ENCODE assay signal across 8 mouse cellular contexts in genomic region chr2:31150762-31151161, GRCm38 (mm10). TPM values are rescaled to one million over a fixed set of nuclear protein-coding genes. Genes with fewer than 3 reads are reported as not detected.
DNase-seq lines count a peak whose midpoint lies in the region; ATAC-seq and TF ChIP-seq lines count a peak whose summit lies in the region.
"Had no signal": no experiment of that assay in that cellular context is flagged by ENCODE, and none has a peak within 500 bp of the region (broad histone marks: within the 10 kb centered on the region; RNA-seq: fewer than 3 reads in every experiment).

No protein-coding gene starts in this region.

- no peaks in the 10 kb centered on the region for H3K9me3 ChIP-seq in kidney, postnatal 0 days (replicated peaks; ENCODE audit: low read length)
- no peaks in the 10 kb centered on the region for H3K9me3 ChIP-seq in kidney, embryonic 15.5 days (replicated peaks)
- H3K9me3 ChIP-seq in E14TG2a.4 (ENCODE audit: low read length) = no peaks in the 10 kb centered on the region
- no peaks in the 10 kb centered on the region for H3K9me3 ChIP-seq in embryonic facial prominence, embryonic 14.5 days (ENCODE audit: control insufficient read depth, low read length)
- no peaks in the 10 kb centered on the region for H3K9me3 ChIP-seq in kidney, embryonic 16.5 days (ENCODE audit: low read length)

- H3K9ac ChIP-seq in kidney, postnatal 0 days (ENCODE audit: low read depth, low read length) = no peak overlapping the region
- no peak overlapping the region for H3K9ac ChIP-seq in kidney, embryonic 15.5 days
- H3K9ac ChIP-seq in embryonic facial prominence, embryonic 14.5 days (ENCODE audit: low read depth, low read length) = no peak overlapping the region
- H3K9ac ChIP-seq in kidney, embryonic 16.5 days (replicated peaks; ENCODE audit: low read length) = no peak overlapping the region

- no peak overlapping the region for H3K4me3 ChIP-seq in kidney, postnatal 0 days (replicated peaks; ENCODE audit: low read depth, low read length)
- no peak overlapping the region; the same call in 1 of the 2 replicates for H3K4me3 ChIP-seq in kidney, embryonic 15.5 days (replicated peaks)
- no peak overlapping the region for H3K4me3 ChIP-seq in E14TG2a.4 (replicated peaks; ENCODE audit: low read length)
- H3K4me3 ChIP-seq in embryonic facial prominence, embryonic 14.5 days (ENCODE audit: low read depth, low read length) = 0 out of 2 replicates have a peak overlapping the region, but pooled peaks have one; percentile 98
- H3K4me3 ChIP-seq in kidney, embryonic 16.5 days (ENCODE audit: low read length) = no peak overlapping the region

- H3K36me3 ChIP-seq in kidney, postnatal 0 days (ENCODE audit: insufficient read depth, low read length) = 0 out of 2 replicates have a peak, but pooled peaks cover 3% of the 10 kb centered on the region
- peaks cover 43% of the 10 kb centered on the region for H3K36me3 ChIP-seq in kidney, embryonic 15.5 days
- peaks cover 48% of the 10 kb centered on the region for H3K36me3 ChIP-seq in E14TG2a.4 (ENCODE audit: insufficient read depth, low read length)
- peaks cover 43% of the 10 kb centered on the region for H3K36me3 ChIP-seq in embryonic facial prominence, embryonic 14.5 days (ENCODE audit: control insufficient read depth, insufficient read depth, low read length)
- H3K36me3 ChIP-seq in kidney, embryonic 16.5 days (ENCODE audit: insufficient read depth, low read length) = peaks cover 14% of the 10 kb centered on the region

- no peak overlapping the region for H3K4me2 ChIP-seq in kidney, postnatal 0 days (ENCODE audit: low read length)
- H3K4me2 ChIP-seq in kidney, embryonic 15.5 days = no peak overlapping the region
- no peak overlapping the region for H3K4me2 ChIP-seq in embryonic facial prominence, embryonic 14.5 days (ENCODE audit: low read depth, low read length)
- no peak overlapping the region for H3K4me2 ChIP-seq in kidney, embryonic 16.5 days (replicated peaks; ENCODE audit: low read depth, low read length)

- H3K27me3 ChIP-seq in kidney, postnatal 0 days (ENCODE audit: insufficient read depth, low read length) = no peaks in the 10 kb centered on the region
- no peaks in the 10 kb centered on the region for H3K27me3 ChIP-seq in kidney, embryonic 15.5 days
- H3K27me3 ChIP-seq in E14TG2a.4 (ENCODE audit: insufficient read depth, low read length) = no peaks in the 10 kb centered on the region
- no peaks in the 10 kb centered on the region for H3K27me3 ChIP-seq in embryonic facial prominence, embryonic 14.5 days (replicated peaks; ENCODE audit: control insufficient read depth, insufficient read depth, low read length)
- no peaks in the 10 kb centered on the region for H3K27me3 ChIP-seq in kidney, embryonic 16.5 days (ENCODE audit: insufficient read depth, low read length)

- DNase-seq in kidney, postnatal 0 days (ENCODE audit: low spot score) = no peak
- peak; percentile 72 for DNase-seq in 416B (ENCODE audit: low read depth)
- DNase-seq in embryonic facial prominence, embryonic 14.5 days (ENCODE audit: low spot score) = no peak
- no peak for DNase-seq in urinary bladder, postnatal 14 days (ENCODE audit: low spot score)
- DNase-seq: adrenal gland, postnatal 36 days had no signal

- H3K4me1 ChIP-seq in kidney, postnatal 0 days (replicated peaks; ENCODE audit: insufficient read depth, low read length) = peaks cover 14% of the 10 kb centered on the region
- H3K4me1 ChIP-seq in kidney, embryonic 15.5 days = peaks cover 27% of the 10 kb centered on the region
- H3K4me1 ChIP-seq in E14TG2a.4 (replicated peaks; ENCODE audit: low read depth, low read length) = peaks cover 52% of the 10 kb centered on the region
- peaks cover 11% of the 10 kb centered on the region; the same call in 1 of the 2 replicates for H3K4me1 ChIP-seq in embryonic facial prominence, embryonic 14.5 days (ENCODE audit: control insufficient read depth, insufficient read depth, low read length)
- H3K4me1 ChIP-seq in kidney, embryonic 16.5 days (ENCODE audit: insufficient read depth, low read length) = peaks cover 20% of the 10 kb centered on the region

- no peak overlapping the region for H3K27ac ChIP-seq in kidney, postnatal 0 days
- no peak overlapping the region for H3K27ac ChIP-seq in kidney, embryonic 15.5 days
- no peak overlapping the region for H3K27ac ChIP-seq in embryonic facial prominence, embryonic 14.5 days (replicated peaks; ENCODE audit: low read depth, low read length)
- H3K27ac ChIP-seq in kidney, embryonic 16.5 days (ENCODE audit: low read length) = no peak overlapping the region

- no peak for ATAC-seq in kidney, postnatal 0 days (replicated peaks; ENCODE audit: low FRiP score, low read depth)
- no peak for ATAC-seq in kidney, embryonic 15.5 days (replicated peaks; ENCODE audit: low FRiP score)
- no peak for ATAC-seq in embryonic facial prominence, embryonic 14.5 days (ENCODE audit: low read depth)
- ATAC-seq in kidney, embryonic 16.5 days (ENCODE audit: low FRiP score, low TSS enrichment) = no peak

- TF ChIP-seq CTCF in kidney, postnatal 0 days (IDR thresholded peaks at IDR 0.05; ENCODE audit: low read depth) = peak; percentile 56
- peak; percentile 78 for TF ChIP-seq CTCF in E14TG2a.4 (conservative IDR thresholded peaks at IDR 0.05; ENCODE audit: low read length)

RNA-seq across cellular contexts. Expression of gene Gpr107, which starts 1.4 kb away (rescaled TPM):
- polyA plus RNA-seq in kidney, postnatal 0 days (2015; fragmentation: Nextera tagmentation; extraction: Ambion mirVana) = 30.7 and 32.3 TPM in 2 replicates
- 37.0 and 37.9 TPM in 2 replicates for polyA plus RNA-seq in kidney, embryonic 15.5 days (2015; fragmentation: Nextera tagmentation; extraction: Ambion mirVana)
- polyA plus RNA-seq in embryonic facial prominence, embryonic 14.5 days (2014; fragmentation: Nextera tagmentation; extraction: Ambion mirVana) = 27.4 and 28.6 TPM in 2 replicates
- polyA plus RNA-seq in kidney, embryonic 16.5 days (2015; fragmentation: Nextera tagmentation; extraction: Ambion mirVana) = 38.3 and 41.6 TPM in 2 replicates

RNA-seq across cellular contexts. Expression of gene Fnbp1, which starts 9.0 kb away (rescaled TPM):
- 12.3 and 14.0 TPM in 2 replicates for polyA plus RNA-seq in kidney, postnatal 0 days (2015; fragmentation: Nextera tagmentation; extraction: Ambion mirVana)
- polyA plus RNA-seq in kidney, embryonic 15.5 days (2015; fragmentation: Nextera tagmentation; extraction: Ambion mirVana) = 19.1 and 22.4 TPM in 2 replicates
- 21.7 and 24.9 TPM in 2 replicates for polyA plus RNA-seq in embryonic facial prominence, embryonic 14.5 days (2014; fragmentation: Nextera tagmentation; extraction: Ambion mirVana)
- polyA plus RNA-seq in kidney, embryonic 16.5 days (2015; fragmentation: Nextera tagmentation; extraction: Ambion mirVana) = 19.4 and 24.3 TPM in 2 replicates
